Comparison of ENCODE assay signal across 30 mouse cellular contexts in genomic region chr12:102041699-102042098, GRCm38 (mm10).
DNase-seq lines count a peak whose midpoint lies in the region; ATAC-seq and TF ChIP-seq lines count a peak whose summit lies in the region.
"Had no signal": no experiment of that assay in that cellular context is flagged by ENCODE, and none has a peak within 500 bp of the region (broad histone marks: within the 10 kb centered on the region; RNA-seq: fewer than 3 reads in every experiment).

No protein-coding gene starts in this region.

- H3K27me3 ChIP-seq in forebrain, embryonic 12.5 days = no peaks in the 10 kb centered on the region
- no peaks in the 10 kb centered on the region for H3K27me3 ChIP-seq in forebrain, postnatal 0 days (ENCODE audit: insufficient read depth, low read length)
- no peaks in the 10 kb centered on the region for H3K27me3 ChIP-seq in midbrain, embryonic 12.5 days
- no peaks in the 10 kb centered on the region for H3K27me3 ChIP-seq in midbrain, embryonic 11.5 days (ENCODE audit: control insufficient read depth, insufficient read depth, low read length)
- H3K27me3 ChIP-seq in hindbrain, embryonic 16.5 days (replicated peaks; ENCODE audit: control insufficient read depth, insufficient read depth, low read length) = no peaks in the 10 kb centered on the region
- H3K27me3 ChIP-seq in neural tube, embryonic 13.5 days = no peaks in the 10 kb centered on the region
- H3K27me3 ChIP-seq: CH12.LX; embryonic facial prominence, embryonic 12.5 days; heart, embryonic 12.5 days; kidney, embryonic 15.5 days; liver, embryonic 13.5 days had no signal

- WGBS in forebrain, embryonic 12.5 days = 24% methylated on average over 2 of the region's 2 CpGs
- WGBS in forebrain, postnatal 0 days = 19% methylated on average over 2 of the region's 2 CpGs
- 54% methylated on average over 2 of the region's 2 CpGs for WGBS in midbrain, embryonic 12.5 days
- WGBS in midbrain, embryonic 11.5 days = 59% methylated on average over 2 of the region's 2 CpGs
- WGBS in hindbrain, embryonic 16.5 days = 22% methylated on average over 2 of the region's 2 CpGs
- 18% methylated on average over 2 of the region's 2 CpGs for WGBS in neural tube, embryonic 13.5 days

- no peak for DNase-seq in forebrain, postnatal 0 days
- DNase-seq in midbrain, embryonic 11.5 days (ENCODE audit: low spot score, missing footprints) = no peak
- DNase-seq in layer of hippocampus, postnatal 14 days (ENCODE audit: low spot score in 2 of 2) = no peak
- DNase-seq in cerebellum, postnatal 25 days = no peak
- DNase-seq: adrenal gland, adult 2 months; adrenal gland, postnatal 36 days; cerebellum, adult 2 months; cerebellum, postnatal 14 days; gastrocnemius, postnatal 25 days; heart, postnatal 4 days; kidney, adult 18-20 months; kidney, postnatal 36 days; layer of hippocampus, postnatal 36 days; left cerebral cortex, postnatal 4 days; liver, embryonic 13.5 days; lung, adult 2 months; lung, postnatal 10 days; right cerebral cortex, adult 18-20 months; spleen, adult 18-20 months; thymus, postnatal 25 days had no signal

- H3K4me2 ChIP-seq in forebrain, embryonic 12.5 days = no peak overlapping the region
- H3K4me2 ChIP-seq in forebrain, postnatal 0 days (ENCODE audit: low read depth) = no peak overlapping the region
- H3K4me2 ChIP-seq in midbrain, embryonic 12.5 days (replicated peaks) = no peak overlapping the region
- H3K4me2 ChIP-seq in midbrain, embryonic 11.5 days = no peak overlapping the region
- no peak overlapping the region for H3K4me2 ChIP-seq in hindbrain, embryonic 16.5 days (ENCODE audit: low read length)
- H3K4me2 ChIP-seq in neural tube, embryonic 13.5 days = no peak overlapping the region
- H3K4me2 ChIP-seq: embryonic facial prominence, embryonic 12.5 days; heart, embryonic 12.5 days; kidney, embryonic 15.5 days; liver, embryonic 13.5 days had no signal

- no peak overlapping the region for H3K9ac ChIP-seq in forebrain, embryonic 12.5 days
- H3K9ac ChIP-seq in forebrain, postnatal 0 days = no peak overlapping the region
- H3K9ac ChIP-seq in midbrain, embryonic 12.5 days (replicated peaks) = no peak overlapping the region
- H3K9ac ChIP-seq in midbrain, embryonic 11.5 days (ENCODE audit: low read length) = no peak overlapping the region
- H3K9ac ChIP-seq in hindbrain, embryonic 16.5 days (ENCODE audit: low read depth, low read length) = no peak overlapping the region
- no peak overlapping the region for H3K9ac ChIP-seq in neural tube, embryonic 13.5 days
- H3K9ac ChIP-seq: embryonic facial prominence, embryonic 12.5 days; heart, embryonic 12.5 days; kidney, embryonic 15.5 days; liver, embryonic 13.5 days had no signal

- H3K9me3 ChIP-seq in forebrain, embryonic 12.5 days = no peaks in the 10 kb centered on the region
- H3K9me3 ChIP-seq in forebrain, postnatal 0 days (ENCODE audit: low read length) = no peaks in the 10 kb centered on the region
- H3K9me3 ChIP-seq in midbrain, embryonic 12.5 days = no peaks in the 10 kb centered on the region
- no peaks in the 10 kb centered on the region for H3K9me3 ChIP-seq in midbrain, embryonic 11.5 days (ENCODE audit: control insufficient read depth, low read length)
- no peaks in the 10 kb centered on the region for H3K9me3 ChIP-seq in hindbrain, embryonic 16.5 days (ENCODE audit: control insufficient read depth, low read length)
- H3K9me3 ChIP-seq in neural tube, embryonic 13.5 days = no peaks in the 10 kb centered on the region
- H3K9me3 ChIP-seq: embryonic facial prominence, embryonic 12.5 days; heart, embryonic 12.5 days; kidney, embryonic 15.5 days; liver, embryonic 13.5 days had no signal

- no peak overlapping the region for H3K4me3 ChIP-seq in forebrain, embryonic 12.5 days (replicated peaks)
- H3K4me3 ChIP-seq in forebrain, postnatal 0 days (ENCODE audit: low read depth, low read length) = no peak overlapping the region
- H3K4me3 ChIP-seq in midbrain, embryonic 12.5 days = no peak overlapping the region
- H3K4me3 ChIP-seq in midbrain, embryonic 11.5 days (ENCODE audit: low read depth, low read length) = no peak overlapping the region
- H3K4me3 ChIP-seq in hindbrain, embryonic 16.5 days (ENCODE audit: low read length) = no peak overlapping the region
- no peak overlapping the region for H3K4me3 ChIP-seq in neural tube, embryonic 13.5 days
- H3K4me3 ChIP-seq: embryonic facial prominence, embryonic 12.5 days; heart, embryonic 12.5 days; kidney, embryonic 15.5 days; liver, embryonic 13.5 days; myocyte had no signal

- 0 out of 2 replicates have a peak overlapping the region, but pooled peaks have one; percentile 5 for H3K27ac ChIP-seq in forebrain, embryonic 12.5 days
- no peak overlapping the region for H3K27ac ChIP-seq in forebrain, postnatal 0 days (ENCODE audit: low read depth, low read length)
- H3K27ac ChIP-seq in midbrain, embryonic 12.5 days (replicated peaks) = peak overlapping the region; percentile 54
- no peak overlapping the region for H3K27ac ChIP-seq in midbrain, embryonic 11.5 days (ENCODE audit: low read depth, low read length)
- no peak overlapping the region for H3K27ac ChIP-seq in hindbrain, embryonic 16.5 days (ENCODE audit: low read depth, low read length)
- peak overlapping the region; percentile 29; the same call in 1 of the 2 replicates for H3K27ac ChIP-seq in neural tube, embryonic 13.5 days (replicated peaks)
- H3K27ac ChIP-seq: embryonic facial prominence, embryonic 12.5 days; kidney, embryonic 15.5 days; liver, embryonic 13.5 days had no signal

- no peaks in the 10 kb centered on the region for H3K36me3 ChIP-seq in forebrain, embryonic 12.5 days (replicated peaks)
- no peaks in the 10 kb centered on the region for H3K36me3 ChIP-seq in forebrain, postnatal 0 days (ENCODE audit: insufficient read depth)
- no peaks in the 10 kb centered on the region for H3K36me3 ChIP-seq in midbrain, embryonic 12.5 days
- no peaks in the 10 kb centered on the region for H3K36me3 ChIP-seq in midbrain, embryonic 11.5 days (ENCODE audit: control insufficient read depth, insufficient read depth, low read length)
- no peaks in the 10 kb centered on the region for H3K36me3 ChIP-seq in hindbrain, embryonic 16.5 days (ENCODE audit: control insufficient read depth, insufficient read depth, low read length)
- no peaks in the 10 kb centered on the region for H3K36me3 ChIP-seq in neural tube, embryonic 13.5 days
- H3K36me3 ChIP-seq: embryonic facial prominence, embryonic 12.5 days; heart, embryonic 12.5 days; kidney, embryonic 15.5 days; liver, embryonic 13.5 days had no signal

- no peak for ATAC-seq in forebrain, embryonic 12.5 days (ENCODE audit: low FRiP score)
- no peak for ATAC-seq in forebrain, postnatal 0 days
- no peak for ATAC-seq in midbrain, embryonic 12.5 days (ENCODE audit: low FRiP score, low read depth)
- ATAC-seq in midbrain, embryonic 11.5 days (ENCODE audit: low FRiP score) = no peak
- 0 out of 2 replicates have a peak, but pooled peaks have one; percentile 25 for ATAC-seq in hindbrain, embryonic 16.5 days
- ATAC-seq in neural tube, embryonic 13.5 days (ENCODE audit: low read depth) = peak; percentile 17; the same call in 1 of the 2 replicates
- ATAC-seq: activated CD4-positive, CD25-positive, alpha-beta regulatory T cell, adult 4 months had no signal

- TF ChIP-seq CTCF in forebrain, postnatal 0 days (IDR thresholded peaks at IDR 0.05; ENCODE audit: low read depth) = no peak

- H3K4me1 ChIP-seq in forebrain, embryonic 12.5 days = peaks cover 4% of the 10 kb centered on the region
- H3K4me1 ChIP-seq in forebrain, postnatal 0 days (ENCODE audit: insufficient read depth) = no peaks in the 10 kb centered on the region
- H3K4me1 ChIP-seq in midbrain, embryonic 12.5 days = peaks cover 10% of the 10 kb centered on the region; the same call in 1 of the 2 replicates
- H3K4me1 ChIP-seq in midbrain, embryonic 11.5 days (ENCODE audit: control insufficient read depth, insufficient read depth, low read length) = no peaks in the 10 kb centered on the region
- H3K4me1 ChIP-seq in hindbrain, embryonic 16.5 days (ENCODE audit: control insufficient read depth, insufficient read depth, low read depth, low read length) = no peaks in the 10 kb centered on the region
- H3K4me1 ChIP-seq in neural tube, embryonic 13.5 days (replicated peaks) = peaks cover 17% of the 10 kb centered on the region
- H3K4me1 ChIP-seq: embryonic facial prominence, embryonic 12.5 days; kidney, embryonic 15.5 days; liver, embryonic 13.5 days had no signal

Comparison
In these comparisons a context has a peak if more than half of its experiments do, and no peak if none do; other contexts are left out.
1. H3K27ac ChIP-seq: peak in forebrain, embryonic 12.5 days (single experiment), midbrain, embryonic 12.5 days (single experiment) and neural tube, embryonic 13.5 days (single experiment); none in forebrain, postnatal 0 days (single experiment), midbrain, embryonic 11.5 days (single experiment) and hindbrain, embryonic 16.5 days (single experiment).
2. ATAC-seq: peak in hindbrain, embryonic 16.5 days (single experiment) and neural tube, embryonic 13.5 days (single experiment); none in forebrain, embryonic 12.5 days (single experiment), forebrain, postnatal 0 days (single experiment), midbrain, embryonic 12.5 days (single experiment) and midbrain, embryonic 11.5 days (single experiment).